ENCODE assay signal across 13 mouse cellular contexts in genomic region chr4:129952241-129952810, GRCm38 (mm10). TPM values are rescaled to one million over a fixed set of nuclear protein-coding genes. Genes with fewer than 3 reads are reported as not detected.
"Had no signal": no experiment of that assay in that cellular context is flagged by ENCODE, and none has a peak within 500 bp of the region (broad histone marks: within the 10 kb centered on the region; RNA-seq: fewer than 3 reads in every experiment).

No protein-coding gene starts in this region.

- ATAC-seq: liver, postnatal 0 days; midbrain, embryonic 16.5 days had no signal

- H3K4me3 ChIP-seq: left cerebral cortex, adult 2 months; limb, embryonic 12.5 days; liver, embryonic 13.5 days; lung, embryonic 15.5 days; midbrain, embryonic 12.5 days; neural tube, embryonic 13.5 days had no signal

- H3K27me3 ChIP-seq: lung, embryonic 15.5 days had no signal

- H3K4me2 ChIP-seq: limb, embryonic 12.5 days; liver, embryonic 13.5 days; lung, embryonic 15.5 days; midbrain, embryonic 12.5 days; neural tube, embryonic 13.5 days had no signal

- H3K36me3 ChIP-seq: limb, embryonic 12.5 days; liver, embryonic 13.5 days; lung, embryonic 15.5 days; midbrain, embryonic 12.5 days; neural tube, embryonic 13.5 days had no signal

- H3K4me1 ChIP-seq: liver, embryonic 13.5 days; midbrain, embryonic 12.5 days had no signal

- H3K27ac ChIP-seq: left cerebral cortex, adult 2 months; limb, embryonic 12.5 days; liver, embryonic 13.5 days; lung, embryonic 15.5 days; midbrain, embryonic 12.5 days; neural tube, embryonic 13.5 days had no signal

- H3K9me3 ChIP-seq: limb, embryonic 12.5 days; liver, embryonic 13.5 days; lung, embryonic 15.5 days; midbrain, embryonic 12.5 days; neural tube, embryonic 13.5 days had no signal

- DNase-seq: liver; liver, embryonic 13.5 days; liver, postnatal 0 days; right cerebral cortex, adult 18-20 months; right cerebral cortex, postnatal 25 days had no signal

- H3K9ac ChIP-seq: limb, embryonic 12.5 days; liver, embryonic 13.5 days; liver, postnatal 0 days; lung, embryonic 15.5 days; midbrain, embryonic 12.5 days; neural tube, embryonic 13.5 days had no signal

RNA-seq across cellular contexts. Expression of gene Spocd1, which starts 23.3 kb away (rescaled TPM):
- polyA plus RNA-seq: limb, embryonic 12.5 days; liver, embryonic 13.5 days; liver, postnatal 0 days; midbrain, embryonic 12.5 days; midbrain, embryonic 16.5 days; neural tube, embryonic 13.5 days; small intestine, adult 2 months; stomach, embryonic 16.5 days had no signal

RNA-seq across cellular contexts. Expression of gene Adgrb2, which starts 32.3 kb away (rescaled TPM):
- polyA plus RNA-seq: liver, postnatal 0 days had no signal
